Mouse (Mus musculus): ENCODE measurements around the gene Cdh8. TPM values are rescaled to one million over a fixed set of nuclear protein-coding genes. Genes with fewer than 3 reads are reported as not detected.

The Cdh8 gene
- polyA plus RNA-seq, 1 experiment from 2014 or later, result 3.3 TPM

DNA sequence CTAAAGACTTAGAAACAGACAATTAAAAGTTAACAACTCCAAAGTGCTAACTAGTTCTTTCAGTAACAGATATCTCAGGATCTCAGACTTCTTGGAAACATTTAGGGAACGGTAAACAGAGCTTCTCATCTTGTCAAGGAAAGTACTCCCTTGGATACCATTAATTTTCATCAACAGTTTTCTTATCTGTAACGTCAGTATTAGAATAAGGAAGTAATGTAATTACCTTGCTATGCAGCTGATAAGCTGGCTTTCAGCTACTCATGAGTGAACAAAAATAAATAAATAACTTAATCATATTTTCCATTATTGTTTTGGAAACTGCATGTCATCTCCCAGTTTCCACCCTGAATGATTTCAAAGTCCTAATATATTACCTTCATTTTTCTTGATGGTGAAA is 317.8 kb downstream of the Cdh8 start:
- Histone ChIP-seq H3K4me1 (ENCODE audit: control insufficient read depth, insufficient read depth, low read length) (no peaks in the 10 kb centered on the region), H3K4me3 (ENCODE audit: low read depth, low read length) (no peak overlapping the region), H3K9ac (ENCODE audit: low read depth, low read length) (no peak overlapping the region), H3K4me2 (ENCODE audit: low read depth, low read length) (no peak overlapping the region), H3K27me3 (replicated peaks; ENCODE audit: control insufficient read depth, insufficient read depth, low read length) (no peaks in the 10 kb centered on the region), H3K36me3 (ENCODE audit: control insufficient read depth, insufficient read depth, low read length) (no peaks in the 10 kb centered on the region), H3K27ac (replicated peaks; ENCODE audit: low read depth, low read length) (no peak overlapping the region), H3K9me3 (ENCODE audit: control insufficient read depth, low read length) (no peaks in the 10 kb centered on the region)
- WGBS, result 76% methylated on average over 2 of the region's 2 CpGs
- ATAC-seq (ENCODE audit: low read depth) (no peak), DNase-seq (ENCODE audit: low spot score) (no peak)

DNA sequence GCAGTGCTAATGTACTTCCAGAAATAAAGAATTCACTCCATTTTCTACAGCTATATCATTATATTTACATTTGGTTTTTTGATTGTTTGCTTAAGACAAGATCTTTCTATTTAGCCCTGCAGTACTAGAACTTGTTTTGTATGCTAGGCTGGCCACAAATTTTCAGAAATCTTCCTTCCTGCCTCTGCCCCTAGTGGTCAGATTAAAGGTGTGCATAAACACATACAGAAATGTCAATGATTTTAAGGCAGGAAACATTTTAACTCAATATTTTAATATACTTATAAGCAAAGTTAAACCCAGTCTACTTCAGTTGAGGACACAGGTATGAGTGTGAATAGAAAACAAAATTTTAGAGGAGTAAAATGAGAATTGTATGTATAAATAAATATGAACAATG is 364.9 kb downstream of the Cdh8 start:
- no peaks in the 10 kb centered on the region for H3K9me3 ChIP-seq (ENCODE audit: control insufficient read depth, low read length)
- no peak for ATAC-seq (ENCODE audit: low read depth)
- H3K9ac ChIP-seq (ENCODE audit: low read depth, low read length), result no peak overlapping the region
- H3K4me2 ChIP-seq (ENCODE audit: low read depth, low read length), result no peak overlapping the region
- H3K27me3 ChIP-seq (replicated peaks; ENCODE audit: control insufficient read depth, insufficient read depth, low read length), result no peaks in the 10 kb centered on the region
- no peaks in the 10 kb centered on the region for H3K4me1 ChIP-seq (ENCODE audit: control insufficient read depth, insufficient read depth, low read length)
- no peak overlapping the region for H3K27ac ChIP-seq (replicated peaks; ENCODE audit: low read depth, low read length)
- no peak overlapping the region for H3K4me3 ChIP-seq (ENCODE audit: low read depth, low read length)
- no peaks in the 10 kb centered on the region for H3K36me3 ChIP-seq (ENCODE audit: control insufficient read depth, insufficient read depth, low read length)
- DNase-seq (ENCODE audit: low spot score), result no peak

DNA sequence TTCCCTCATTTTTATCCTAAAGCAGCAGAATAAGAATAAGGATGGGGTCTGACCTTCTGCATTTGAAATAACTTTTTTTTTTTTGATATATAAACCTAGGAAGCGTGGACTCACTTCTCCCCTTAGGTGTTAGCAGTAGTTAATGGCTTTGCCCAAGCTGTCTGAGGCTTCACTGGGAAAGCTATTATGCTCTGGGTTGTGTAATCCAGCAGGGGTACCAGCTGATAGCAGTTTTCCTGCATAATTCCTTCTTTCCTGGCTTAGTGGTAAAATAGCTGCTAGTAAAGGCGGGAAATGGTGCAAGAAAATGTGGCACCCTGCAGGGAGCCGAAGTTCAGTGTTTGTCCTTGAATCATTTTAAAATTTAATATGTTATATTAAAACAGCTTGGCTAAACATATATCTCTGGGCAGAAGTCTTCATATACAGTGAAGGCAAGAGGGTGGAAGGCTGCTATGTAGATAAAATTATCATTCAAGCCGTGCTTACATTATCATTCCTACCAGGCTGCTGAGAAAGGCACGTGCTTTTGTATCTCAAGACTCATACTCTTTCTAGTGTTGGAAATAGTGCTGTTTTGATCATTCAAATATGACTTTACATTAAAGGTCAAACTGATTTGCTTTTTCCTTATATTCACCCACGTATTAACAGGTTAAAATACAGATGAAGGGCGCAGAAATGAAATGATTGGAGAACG is 367.5 kb downstream of the Cdh8 start:
- Histone ChIP-seq H3K27ac (replicated peaks; ENCODE audit: low read depth, low read length) (no peak overlapping the region), H3K9me3 (ENCODE audit: control insufficient read depth, low read length) (no peaks in the 10 kb centered on the region), H3K4me1 (ENCODE audit: control insufficient read depth, insufficient read depth, low read length) (no peaks in the 10 kb centered on the region), H3K4me3 (ENCODE audit: low read depth, low read length) (no peak overlapping the region), H3K36me3 (ENCODE audit: control insufficient read depth, insufficient read depth, low read length) (no peaks in the 10 kb centered on the region), H3K4me2 (ENCODE audit: low read depth, low read length) (no peak overlapping the region), H3K27me3 (replicated peaks; ENCODE audit: control insufficient read depth, insufficient read depth, low read length) (no peaks in the 10 kb centered on the region), H3K9ac (ENCODE audit: low read depth, low read length) (no peak overlapping the region)
- no peak for ATAC-seq (ENCODE audit: low read depth)
- no peak for DNase-seq (ENCODE audit: low spot score)
- 72% methylated on average over 8 of the region's 8 CpGs for WGBS

DNA sequence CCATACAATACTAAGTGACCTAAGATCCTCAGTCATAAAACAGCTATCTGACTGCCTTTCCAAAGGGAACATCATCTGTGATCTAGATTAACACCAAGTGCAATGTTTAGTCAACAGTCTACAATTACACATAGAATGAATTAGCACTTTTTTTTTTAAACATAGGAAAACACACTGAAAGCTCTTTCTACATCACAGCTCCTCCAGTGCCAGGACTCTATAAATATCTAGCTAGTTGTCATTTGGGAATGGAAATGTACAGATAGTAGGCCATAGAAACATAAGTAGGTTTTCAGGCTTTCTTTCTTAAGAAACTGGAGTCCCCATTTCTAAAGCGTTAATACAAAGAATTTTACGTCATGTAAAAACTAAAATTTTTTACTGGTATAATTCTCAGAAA is 375.8 kb downstream of the Cdh8 start:
- H3K4me2 ChIP-seq (ENCODE audit: low read depth, low read length), result no peak overlapping the region
- ATAC-seq (ENCODE audit: low read depth) (no peak), DNase-seq (ENCODE audit: low spot score) (no peak)
- no peak overlapping the region for H3K4me3 ChIP-seq (ENCODE audit: low read depth, low read length)
- no peaks in the 10 kb centered on the region for H3K36me3 ChIP-seq (ENCODE audit: control insufficient read depth, insufficient read depth, low read length)
- 93% methylated on average over 2 of the region's 2 CpGs for WGBS
- no peak overlapping the region for H3K9ac ChIP-seq (ENCODE audit: low read depth, low read length)
- no peak overlapping the region for H3K27ac ChIP-seq (replicated peaks; ENCODE audit: low read depth, low read length)
- no peaks in the 10 kb centered on the region for H3K9me3 ChIP-seq (ENCODE audit: control insufficient read depth, low read length)
- no peaks in the 10 kb centered on the region for H3K27me3 ChIP-seq (replicated peaks; ENCODE audit: control insufficient read depth, insufficient read depth, low read length)
- H3K4me1 ChIP-seq (ENCODE audit: control insufficient read depth, insufficient read depth, low read length), result no peaks in the 10 kb centered on the region

DNA sequence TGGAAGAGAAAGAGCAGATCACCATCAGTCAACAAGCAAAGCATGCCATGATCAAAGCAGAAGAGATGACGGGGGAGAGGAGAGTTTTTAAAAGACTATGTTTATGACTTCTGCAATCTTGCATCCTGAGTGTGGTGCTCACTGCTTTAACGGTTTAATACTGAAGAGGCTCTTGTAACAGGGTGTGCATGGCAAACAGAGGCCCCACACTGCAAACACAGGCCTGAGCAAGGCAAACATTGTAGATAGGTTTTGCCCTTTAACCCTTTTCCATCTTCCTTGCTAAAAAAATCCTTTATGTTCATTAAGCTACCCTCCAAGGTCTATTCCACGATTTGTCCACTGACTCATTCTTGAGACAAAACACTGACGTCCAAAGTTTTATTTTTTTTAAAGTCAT is 385.2 kb downstream of the Cdh8 start:
- no peaks in the 10 kb centered on the region for H3K4me1 ChIP-seq (ENCODE audit: control insufficient read depth, insufficient read depth, low read length)
- H3K27ac ChIP-seq (replicated peaks; ENCODE audit: low read depth, low read length), result no peak overlapping the region
- WGBS, result 65% methylated on average over 4 of the region's 4 CpGs
- no peak overlapping the region for H3K9ac ChIP-seq (ENCODE audit: low read depth, low read length)
- no peak overlapping the region for H3K4me3 ChIP-seq (ENCODE audit: low read depth, low read length)
- no peaks in the 10 kb centered on the region for H3K9me3 ChIP-seq (ENCODE audit: control insufficient read depth, low read length)
- ATAC-seq (ENCODE audit: low read depth) (no peak), DNase-seq (ENCODE audit: low spot score) (no peak)
- H3K27me3 ChIP-seq (replicated peaks; ENCODE audit: control insufficient read depth, insufficient read depth, low read length), result no peaks in the 10 kb centered on the region
- H3K4me2 ChIP-seq (ENCODE audit: low read depth, low read length), result no peak overlapping the region
- H3K36me3 ChIP-seq (ENCODE audit: control insufficient read depth, insufficient read depth, low read length), result no peaks in the 10 kb centered on the region
